Mouse (Mus musculus): ENCODE data around the gene Rarg. TPM values are rescaled to one million over a fixed set of nuclear protein-coding genes. Genes with fewer than 3 reads are reported as not detected.

Rarg gene
- polyA plus RNA-seq, 1 experiment from 2014 or later, result 4.4 TPM

DNA sequence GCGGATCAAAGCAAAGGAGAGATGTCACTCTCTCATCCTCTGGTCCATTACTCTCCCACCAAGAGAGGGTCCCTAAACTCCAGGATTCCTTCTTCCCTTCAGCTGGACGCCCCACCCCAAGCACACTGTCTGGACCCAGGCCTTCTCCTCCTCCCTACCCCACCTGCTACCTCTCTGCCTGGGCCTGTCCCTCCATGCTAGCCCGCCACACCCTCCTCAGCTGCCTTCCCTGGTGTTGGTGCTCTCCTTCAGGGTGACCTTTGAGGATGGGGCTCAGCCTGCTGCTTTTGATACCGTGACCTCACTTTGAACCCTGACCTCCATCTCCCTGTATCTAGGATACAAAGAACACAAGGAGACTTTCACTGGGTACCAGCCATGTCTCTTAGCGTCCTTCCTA, 6.8 kb downstream of the Rarg start:
- H3K4me1 ChIP-seq, result peaks cover 44% of the 10 kb centered on the region
- no peaks in the 10 kb centered on the region for H3K9me3 ChIP-seq (replicated peaks)
- H3K27me3 ChIP-seq (replicated peaks), result peaks cover 99% of the 10 kb centered on the region
- H3K36me3 ChIP-seq, result no peaks in the 10 kb centered on the region
- WGBS (ENCODE audit: insufficient replicate concordance), result 60% methylated on average over 5 of the region's 5 CpGs
- no peak overlapping the region for H3K4me2 ChIP-seq
- ATAC-seq, result no peak
- no peak overlapping the region for H3K4me3 ChIP-seq
- no peak overlapping the region for H3K9ac ChIP-seq
- H3K27ac ChIP-seq, result no peak overlapping the region

DNA sequence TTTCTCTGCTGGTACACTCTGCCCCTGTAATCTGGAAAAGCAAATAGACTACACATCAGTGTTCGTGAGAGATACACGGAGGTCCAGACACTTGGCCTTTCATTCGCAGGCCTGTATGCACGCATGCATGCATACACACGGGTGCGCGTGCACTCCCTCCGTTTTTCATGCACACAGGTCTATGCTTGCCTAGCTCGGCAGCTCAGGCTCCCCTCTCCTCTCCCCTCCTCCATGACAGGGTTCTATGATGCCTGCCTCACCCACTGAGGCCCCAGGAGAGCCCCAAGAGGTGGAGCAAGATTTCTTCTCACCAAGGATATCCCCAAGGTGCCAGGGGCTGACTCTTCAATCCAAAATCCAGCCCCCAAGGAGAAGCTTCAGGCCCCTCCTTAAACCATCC, 7.3 kb downstream of the Rarg start:
- 46% methylated on average over 9 of the region's 9 CpGs for WGBS (ENCODE audit: insufficient replicate concordance)
- no peaks in the 10 kb centered on the region for H3K9me3 ChIP-seq (replicated peaks)
- peaks cover 99% of the 10 kb centered on the region for H3K27me3 ChIP-seq (replicated peaks)
- H3K27ac ChIP-seq, result 0 out of 2 replicates have a peak overlapping the region, but pooled peaks have one; percentile 13
- no peaks in the 10 kb centered on the region for H3K36me3 ChIP-seq
- H3K4me3 ChIP-seq, result no peak overlapping the region
- H3K4me2 ChIP-seq, result no peak overlapping the region
- H3K9ac ChIP-seq, result no peak overlapping the region
- ATAC-seq, result no peak
- H3K4me1 ChIP-seq, result peaks cover 49% of the 10 kb centered on the region

DNA sequence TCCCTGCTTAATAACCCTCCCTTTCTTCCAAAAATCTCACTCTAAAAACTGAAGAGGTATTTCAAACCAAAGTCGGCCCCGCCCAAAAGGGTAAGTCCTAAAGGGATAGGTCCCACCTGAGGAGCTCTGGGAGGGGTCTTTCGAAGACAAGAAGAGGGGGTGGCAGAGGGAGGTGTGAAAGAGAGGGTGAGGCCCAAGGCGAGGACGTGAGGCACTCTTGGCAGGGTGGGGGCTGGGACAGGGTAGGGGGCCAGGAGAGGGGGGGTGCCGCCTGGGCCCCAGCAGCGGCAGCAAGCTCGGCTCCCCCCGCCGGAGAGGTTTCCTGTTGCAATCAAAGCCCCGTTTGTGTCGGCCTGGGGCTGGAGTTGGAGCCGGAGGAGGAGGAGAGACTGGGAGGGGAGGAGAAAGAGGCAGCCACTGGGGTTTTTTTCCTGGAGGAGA, 8.0 kb downstream of the Rarg start:
- Histone ChIP-seq H3K4me2 (peak overlapping the region; percentile 31), H3K27ac (0 out of 2 replicates have a peak overlapping the region, but pooled peaks have one; percentile 13), H3K9ac (no peak overlapping the region), H3K36me3 (no peaks in the 10 kb centered on the region), H3K27me3 (replicated peaks) (peaks cover 99% of the 10 kb centered on the region), H3K4me3 (0 out of 2 replicates have a peak overlapping the region, but pooled peaks have one; percentile 21), H3K4me1 (peaks cover 55% of the 10 kb centered on the region), H3K9me3 (replicated peaks) (no peaks in the 10 kb centered on the region)
- ATAC-seq, result no peak
- 2% methylated on average over 13 of the region's 13 CpGs for WGBS (ENCODE audit: insufficient replicate concordance)

DNA sequence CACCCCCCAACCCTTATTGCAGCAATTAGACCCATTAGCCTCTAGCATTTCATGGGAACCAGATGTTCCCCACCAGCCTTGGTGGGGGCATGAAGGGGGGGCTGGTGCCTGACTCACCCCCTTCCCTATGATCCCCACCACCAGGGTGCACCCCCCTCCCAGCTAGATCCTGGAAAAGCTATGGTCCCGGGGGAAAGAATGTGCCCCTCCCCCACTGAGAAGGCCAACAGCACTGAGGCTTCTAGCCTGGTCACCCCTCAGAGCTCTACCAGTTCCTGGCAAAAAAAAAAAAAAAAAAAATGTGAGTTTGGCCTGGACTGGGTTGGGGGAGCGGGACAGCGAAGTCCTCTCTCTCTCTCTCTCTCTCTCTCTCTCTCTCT, 8.5 kb downstream of the Rarg start:
- no peak for ATAC-seq
- H3K9me3 ChIP-seq (replicated peaks), result no peaks in the 10 kb centered on the region
- WGBS (ENCODE audit: insufficient replicate concordance), result 0% methylated on average over 3 of the region's 3 CpGs
- H3K27ac ChIP-seq, result 0 out of 2 replicates have a peak overlapping the region, but pooled peaks have one; percentile 53
- peaks cover 56% of the 10 kb centered on the region for H3K4me1 ChIP-seq
- peaks cover 99% of the 10 kb centered on the region for H3K27me3 ChIP-seq (replicated peaks)
- H3K4me3 ChIP-seq, result no peak overlapping the region
- H3K4me2 ChIP-seq, result peak overlapping the region; percentile 91; the same call in 1 of the 2 replicates
- H3K9ac ChIP-seq, result no peak overlapping the region
- no peaks in the 10 kb centered on the region for H3K36me3 ChIP-seq

DNA sequence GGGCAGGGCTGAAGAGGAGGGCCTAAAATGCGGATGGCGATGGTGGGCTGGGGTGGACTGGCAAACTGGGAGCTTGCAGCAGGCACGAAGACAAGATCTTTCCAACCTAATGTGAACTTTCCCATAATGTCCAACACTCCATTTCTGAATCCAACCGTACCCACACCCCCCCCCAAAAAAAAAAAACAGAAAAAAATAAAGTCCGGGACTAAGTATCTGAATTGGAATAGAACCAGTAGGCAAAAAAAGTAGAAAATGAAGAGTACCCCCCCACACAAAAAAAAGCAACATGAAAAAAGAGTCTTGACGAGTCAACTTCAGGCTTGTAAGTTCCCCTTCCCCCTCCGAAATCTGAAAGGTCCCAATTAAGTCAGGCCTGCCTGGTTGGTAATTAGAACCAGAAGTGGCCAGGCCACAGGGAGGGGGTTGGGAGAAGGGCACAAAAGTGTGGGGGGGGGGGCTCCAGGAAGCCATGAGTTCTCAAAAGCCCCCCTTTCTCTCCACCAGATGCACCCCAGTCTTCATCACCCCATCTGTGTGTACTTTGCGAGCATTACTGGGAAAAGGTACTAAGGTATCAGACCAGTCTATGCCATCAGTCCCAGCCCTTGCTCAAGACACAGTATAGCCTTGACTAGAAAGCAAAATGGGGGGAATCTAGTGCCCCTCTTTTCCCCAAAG, 9.0 kb downstream of the Rarg start:
- H3K27me3 ChIP-seq (replicated peaks), result peaks cover 99% of the 10 kb centered on the region
- H3K9ac ChIP-seq, result peak overlapping the region; percentile 49; the same call in 1 of the 2 replicates
- H3K4me1 ChIP-seq, result peaks cover 61% of the 10 kb centered on the region
- H3K27ac ChIP-seq, result peak overlapping the region; percentile 75
- H3K36me3 ChIP-seq, result no peaks in the 10 kb centered on the region
- no peaks in the 10 kb centered on the region for H3K9me3 ChIP-seq (replicated peaks)
- peak overlapping the region; percentile 91 for H3K4me2 ChIP-seq
- H3K4me3 ChIP-seq, result peak overlapping the region; percentile 59
- WGBS (ENCODE audit: insufficient replicate concordance), result 9% methylated on average over 8 of the region's 8 CpGs
- no peak for ATAC-seq

DNA sequence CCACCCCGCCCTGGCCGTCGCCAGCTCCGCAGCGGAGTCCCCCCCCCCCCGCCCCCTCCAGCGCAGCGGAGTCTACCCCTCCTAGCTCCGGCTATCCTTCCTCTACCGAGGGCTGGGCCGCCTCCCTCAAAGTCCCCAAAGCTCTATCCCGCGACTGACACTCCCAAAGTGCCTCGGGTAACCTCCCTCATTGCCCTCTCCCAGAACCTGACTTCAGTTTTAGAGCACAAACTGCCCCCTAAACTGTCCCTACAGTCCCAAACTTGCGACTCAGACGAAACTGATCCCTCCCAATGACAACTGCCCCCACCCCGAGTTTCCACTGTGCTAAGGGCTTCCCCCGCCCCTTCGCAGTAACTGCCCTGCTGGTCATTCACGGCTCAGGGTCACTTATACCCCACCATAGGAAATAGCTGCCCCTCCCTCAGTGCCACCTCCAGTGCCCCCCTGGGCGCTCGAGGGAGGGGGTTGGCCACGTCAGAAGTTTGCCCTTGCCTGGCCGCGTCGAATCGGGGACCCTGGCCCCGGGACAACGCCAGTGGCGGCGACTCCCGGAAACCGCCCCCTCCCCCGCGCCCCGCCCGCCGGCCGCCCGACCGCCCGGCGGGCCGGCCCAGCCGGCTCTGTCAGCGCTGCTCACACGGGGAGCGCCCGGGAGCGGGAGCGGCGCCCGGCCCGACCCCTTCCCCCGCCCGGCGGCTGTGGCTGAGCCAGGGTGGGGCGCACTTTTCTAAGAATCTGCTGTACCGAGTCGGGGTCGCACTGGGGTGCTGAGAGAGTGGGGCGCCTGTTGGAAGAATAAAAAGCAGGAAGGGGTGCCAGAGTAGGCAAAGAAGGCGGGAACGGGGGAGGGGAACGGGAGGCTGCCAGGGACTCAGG, 9.8 kb downstream of the Rarg start:
- Histone ChIP-seq H3K4me2 (peak overlapping the region; percentile 91), H3K27me3 (replicated peaks) (peaks cover 100% of the 10 kb centered on the region), H3K27ac (peak overlapping the region; percentile 75), H3K4me1 (peaks cover 69% of the 10 kb centered on the region), H3K4me3 (peak overlapping the region; percentile 59), H3K9me3 (replicated peaks) (no peaks in the 10 kb centered on the region), H3K36me3 (no peaks in the 10 kb centered on the region), H3K9ac (peak overlapping the region; percentile 49)
- peak; percentile 31 for ATAC-seq
- WGBS (ENCODE audit: insufficient replicate concordance), result under 1% methylated on average over 62 of the region's 65 CpGs

- H3K4me3 ChIP-seq, result peak overlapping the region; percentile 59
- H3K4me2 ChIP-seq, result peak overlapping the region; percentile 91
- no peaks in the 10 kb centered on the region for H3K36me3 ChIP-seq
- WGBS (ENCODE audit: insufficient replicate concordance), result under 1% methylated on average over 35 of the region's 35 CpGs
- H3K27me3 ChIP-seq (replicated peaks), result peaks cover 100% of the 10 kb centered on the region
- H3K4me1 ChIP-seq, result peaks cover 70% of the 10 kb centered on the region
- H3K27ac ChIP-seq, result peak overlapping the region; percentile 75
- peak overlapping the region; percentile 49; the same call in 1 of the 2 replicates for H3K9ac ChIP-seq
- ATAC-seq, result peak; percentile 9; the same call in 1 of the 2 replicates
- no peaks in the 10 kb centered on the region for H3K9me3 ChIP-seq (replicated peaks)
Observed at GRCm38 (mm10) chr15:102246866-102247251, 10.5 kb downstream of the Rarg start.

GRCm38 (mm10) chr15:102245891-102246741, 11.2 kb downstream of the Rarg start:
- Histone ChIP-seq H3K36me3 (no peaks in the 10 kb centered on the region), H3K27me3 (replicated peaks) (peaks cover 100% of the 10 kb centered on the region), H3K4me1 (peaks cover 70% of the 10 kb centered on the region), H3K27ac (peak overlapping the region; percentile 75), H3K4me2 (peak overlapping the region; percentile 91), H3K9me3 (replicated peaks) (no peaks in the 10 kb centered on the region), H3K9ac (peak overlapping the region; percentile 23; the same call in 1 of the 2 replicates), H3K4me3 (peak overlapping the region; percentile 59)
- ATAC-seq, result peak; percentile 52
- 1% methylated on average over 38 of the region's 44 CpGs for WGBS (ENCODE audit: insufficient replicate concordance)

DNA sequence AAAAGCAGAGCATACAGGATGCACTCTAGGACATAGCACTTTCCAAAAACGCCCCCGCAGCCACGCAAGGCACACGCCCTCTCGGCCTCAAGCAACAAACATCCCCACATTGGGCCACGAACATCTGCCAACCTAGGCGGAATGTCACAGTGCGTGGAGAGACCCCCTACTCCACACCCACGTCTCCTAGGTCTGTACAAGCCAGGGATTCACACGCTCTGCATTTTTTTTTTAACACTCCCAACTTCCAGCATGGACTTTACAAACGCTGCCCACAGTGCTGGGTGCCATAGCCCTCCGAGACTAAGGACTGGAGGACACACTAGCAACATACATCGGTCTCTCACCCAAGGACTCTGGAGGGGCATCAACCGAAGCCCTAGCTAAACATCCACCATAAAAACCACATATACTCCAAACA, 11.8 kb downstream of the Rarg start:
- Histone ChIP-seq H3K27ac (peak overlapping the region; percentile 75; the same call in 1 of the 2 replicates), H3K27me3 (replicated peaks) (peaks cover 100% of the 10 kb centered on the region), H3K9me3 (replicated peaks) (no peaks in the 10 kb centered on the region), H3K36me3 (no peaks in the 10 kb centered on the region), H3K4me3 (peak overlapping the region; percentile 59), H3K9ac (peak overlapping the region; percentile 23; the same call in 1 of the 2 replicates), H3K4me1 (peaks cover 70% of the 10 kb centered on the region), H3K4me2 (peak overlapping the region; percentile 91)
- 16% methylated on average over 14 of the region's 14 CpGs for WGBS (ENCODE audit: insufficient replicate concordance)
- no peak for ATAC-seq

GRCm38 (mm10) chr15:102244306-102245191, 12.8 kb downstream of the Rarg start:
- peak overlapping the region; percentile 59 for H3K4me3 ChIP-seq
- peak overlapping the region; percentile 32; the same call in 1 of the 2 replicates for H3K9ac ChIP-seq
- peak overlapping the region; percentile 91 for H3K4me2 ChIP-seq
- H3K4me1 ChIP-seq, result peaks cover 68% of the 10 kb centered on the region
- H3K9me3 ChIP-seq (replicated peaks), result no peaks in the 10 kb centered on the region
- WGBS (ENCODE audit: insufficient replicate concordance), result 31% methylated on average over 19 of the region's 19 CpGs
- ATAC-seq, result no peak
- no peaks in the 10 kb centered on the region for H3K36me3 ChIP-seq
- H3K27me3 ChIP-seq (replicated peaks), result peaks cover 98% of the 10 kb centered on the region
- peak overlapping the region; percentile 20; the same call in 1 of the 2 replicates for H3K27ac ChIP-seq
